Mouse (Mus musculus) ZHBTc4 (cell line): ENCODE data around the gene Map2k1.

Experiments used
- DNase-seq: peaks from one replicate; pipeline ENCODE4 v3.0.0-alpha.2; 2011; ENCODE audit warnings: low read depth, low spot score

Gene Map2k1

DNA sequence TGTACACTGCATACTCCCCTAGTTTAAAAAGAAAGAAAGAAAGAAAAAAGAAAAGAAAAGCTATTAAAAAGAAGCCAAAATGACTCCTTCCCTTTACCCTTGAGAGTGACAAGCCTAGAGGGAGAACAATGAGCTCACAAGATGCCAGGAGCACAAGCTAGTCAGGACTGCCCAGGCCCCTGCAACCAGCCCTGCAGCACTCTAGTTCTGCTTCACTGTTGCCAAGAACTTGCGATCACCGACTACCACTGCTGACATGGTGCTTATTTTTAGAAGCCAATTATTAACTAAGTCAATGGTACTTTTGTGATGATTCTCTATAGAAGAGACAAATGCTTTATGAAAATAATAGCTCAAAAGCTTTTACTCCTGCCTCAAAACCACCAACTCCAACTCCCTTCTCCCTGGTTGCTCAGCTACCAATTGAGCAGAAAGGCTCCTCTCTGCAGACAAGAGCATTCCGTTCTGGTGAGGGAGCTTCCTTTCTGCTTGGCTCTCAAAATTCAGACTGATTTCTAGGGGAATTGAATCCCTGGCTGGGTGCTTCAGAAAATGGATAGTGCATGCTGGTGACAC is 45.8 kb downstream of the Map2k1 start:
- DNase-seq, result no peak

GRCm38 (mm10) chr9:64202866-64203265 is 50.6 kb downstream of the Map2k1 start:
- DNase-seq, result no peak

DNA sequence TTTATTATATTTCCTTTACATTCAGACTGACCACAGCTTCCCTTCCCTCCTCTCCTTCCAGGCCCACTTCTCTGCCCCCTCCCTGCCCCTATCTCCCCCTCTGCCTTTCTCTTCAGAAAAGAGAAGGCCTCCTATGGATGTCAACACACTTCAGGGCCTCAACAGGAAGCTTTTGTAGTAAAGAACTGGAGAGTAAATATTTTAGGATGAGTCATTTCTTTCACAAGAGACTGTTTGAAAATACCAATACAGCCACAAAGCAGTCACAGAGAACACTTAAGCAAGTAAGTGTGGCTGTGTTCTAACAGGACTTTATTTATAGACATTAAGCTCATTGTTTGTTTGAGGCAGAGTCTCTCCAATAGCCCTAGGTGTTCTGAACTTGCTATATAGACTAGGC is 51.1 kb downstream of the Map2k1 start:
- DNase-seq, result no peak

- peak; percentile 72 for DNase-seq
These were observed 53.5 kb downstream of the Map2k1 start for GRCm38 (mm10) chr9:64199897-64200296.

DNA sequence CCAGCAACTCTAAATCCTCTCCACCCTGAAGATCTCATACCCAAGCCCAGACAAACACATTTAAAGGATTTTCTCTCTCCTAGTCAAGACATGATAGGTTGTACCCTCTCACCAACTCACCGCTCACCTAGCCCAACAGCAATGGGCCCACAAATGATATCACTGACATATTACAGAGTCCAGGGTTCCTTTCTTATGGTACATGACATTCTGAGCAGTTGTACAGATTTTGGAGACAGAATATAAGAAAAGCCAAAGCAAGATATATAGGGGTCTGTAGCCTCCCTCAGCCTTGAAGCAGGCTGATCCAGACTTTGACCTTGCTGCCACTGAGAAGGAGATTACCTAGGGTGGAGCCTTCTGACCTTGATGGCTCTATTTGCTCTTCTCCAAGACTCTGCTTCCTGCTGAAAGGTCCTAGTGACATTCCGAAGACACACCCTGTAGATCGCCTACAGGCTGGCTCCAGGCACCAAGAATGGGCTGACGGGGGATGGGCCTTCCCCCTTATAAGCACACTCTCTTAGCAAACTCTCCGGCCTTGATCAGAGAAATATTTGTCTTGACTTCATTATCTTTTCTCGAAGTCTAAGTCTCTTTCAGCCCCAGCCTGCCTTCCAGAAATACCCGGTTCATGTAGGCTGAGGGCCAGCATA is 54.5 kb downstream of the Map2k1 start:
- DNase-seq, result peak; percentile 93

- DNase-seq, result peak; percentile 63
These were observed 55.2 kb downstream of the Map2k1 start for GRCm38 (mm10) chr9:64198068-64198762.

DNA sequence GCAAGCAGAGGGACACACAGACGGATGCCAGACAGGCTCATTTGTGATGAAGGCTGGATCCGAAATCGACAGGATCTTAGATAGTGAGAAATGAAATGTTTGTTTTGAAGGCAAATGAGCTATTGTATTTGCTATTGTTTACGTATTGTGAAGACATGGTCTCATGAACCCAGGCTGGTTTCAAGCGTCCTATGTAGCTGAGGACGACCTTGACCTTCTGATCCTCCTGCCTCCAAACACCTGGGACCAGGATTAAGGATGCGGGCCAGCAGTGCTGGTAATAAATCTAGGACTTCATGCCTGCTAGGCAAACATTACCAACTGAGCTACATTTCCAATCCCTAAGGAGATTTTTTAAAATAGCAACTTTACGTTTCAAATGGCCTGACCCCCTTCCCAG is 55.9 kb downstream of the Map2k1 start:
- peak; percentile 18 for DNase-seq

GRCm38 (mm10) chr9:64195554-64195953 is 57.9 kb downstream of the Map2k1 start:
- DNase-seq, result peak; percentile 31

DNA sequence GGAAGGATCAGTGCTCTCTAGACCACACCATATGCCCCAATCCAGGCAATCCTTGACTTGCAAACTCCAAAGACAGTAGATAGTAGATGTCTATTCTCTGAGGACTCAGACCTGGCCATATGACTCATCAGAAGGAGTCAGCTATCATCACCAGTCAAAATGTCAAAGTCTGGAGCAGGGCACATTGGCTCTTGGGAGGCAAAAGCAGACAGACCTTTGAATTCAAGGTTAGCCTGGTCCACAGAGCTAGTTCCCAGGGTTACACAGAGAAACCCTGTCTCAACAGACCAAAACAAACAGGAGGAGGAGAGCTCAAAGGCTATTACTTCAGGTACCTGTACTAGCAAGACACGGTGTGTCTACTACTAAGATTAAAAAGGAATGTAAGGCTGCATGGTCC is 59.6 kb downstream of the Map2k1 start:
- no peak for DNase-seq

DNA sequence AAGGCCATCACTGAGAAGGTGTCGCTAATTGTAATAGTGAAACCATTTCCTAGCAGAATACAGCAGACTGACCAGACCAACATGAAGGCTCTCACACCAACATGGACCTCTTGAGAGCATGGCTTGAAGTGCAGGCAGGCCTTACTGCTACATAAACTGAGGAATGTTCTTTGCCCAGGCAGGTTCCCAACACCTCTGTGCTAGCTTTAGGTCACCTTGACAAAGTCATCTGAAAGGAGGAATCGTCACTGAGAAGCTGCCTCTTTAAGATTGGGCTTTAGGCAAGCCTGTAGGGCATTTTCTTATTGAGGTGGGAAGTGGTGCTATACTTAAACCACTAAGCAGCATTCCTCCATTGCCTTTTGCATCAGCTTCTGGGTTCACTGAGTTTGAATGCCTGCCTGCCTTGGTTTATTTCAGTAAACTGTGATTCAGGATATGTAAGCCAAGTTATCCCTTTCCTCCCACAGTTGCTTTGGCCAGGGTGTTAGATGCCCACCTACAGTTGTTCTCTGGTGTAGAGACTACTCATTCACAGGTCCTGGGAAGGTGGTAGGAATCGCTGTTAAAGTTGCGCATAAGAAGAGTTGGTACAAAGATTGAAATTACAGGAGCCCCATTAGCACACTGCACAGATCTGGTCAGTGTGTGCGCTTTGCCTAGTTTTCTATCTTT is 69.1 kb downstream of the Map2k1 start:
- DNase-seq, result peak; percentile 85

GRCm38 (mm10) chr9:64183295-64183694 is 70.1 kb downstream of the Map2k1 start:
- peak; percentile 13 for DNase-seq

DNA sequence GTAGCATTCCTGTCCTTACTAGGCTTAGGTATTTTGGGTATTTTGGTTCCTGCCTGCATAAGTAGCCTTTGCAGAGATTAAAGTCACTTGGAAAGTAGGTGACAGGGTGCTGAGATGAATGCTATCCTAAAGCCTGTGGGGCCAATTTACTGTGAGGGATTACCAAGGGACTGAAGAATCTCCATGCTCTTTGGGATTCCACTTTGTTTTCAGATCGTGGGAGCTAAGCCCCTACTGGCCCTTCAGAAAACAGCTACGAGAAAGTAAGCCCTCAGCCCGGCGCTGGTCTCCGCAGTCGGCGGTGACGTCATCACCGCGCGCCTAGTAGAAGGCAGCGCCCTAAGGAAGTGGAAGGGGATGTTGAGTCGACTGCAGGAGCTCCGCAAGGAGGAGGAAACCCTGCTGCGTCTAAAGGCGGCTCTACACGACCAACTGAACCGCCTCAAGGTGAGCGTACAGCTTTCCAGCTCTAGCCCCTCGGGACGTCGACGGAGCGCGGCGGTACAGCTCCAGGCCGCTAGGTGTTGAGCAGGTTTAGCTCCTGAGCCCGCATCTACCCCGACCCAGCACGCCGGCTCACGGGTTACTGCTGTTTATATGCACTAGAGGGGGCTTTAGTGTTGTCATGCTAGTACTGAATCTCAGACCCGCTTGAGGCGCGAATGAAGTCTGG is 74.3 kb downstream of the Map2k1 start, which contains the start of gene Snapc5:
TSS of gene Snapc5 (plus strand) at position 301 of the 673 bp plus-strand sequence.
- DNase-seq, result peak; percentile 99

- DNase-seq, result peak; percentile 73
These were observed 74.8 kb downstream of the Map2k1 start for GRCm38 (mm10) chr9:64178610-64178973.

DNA sequence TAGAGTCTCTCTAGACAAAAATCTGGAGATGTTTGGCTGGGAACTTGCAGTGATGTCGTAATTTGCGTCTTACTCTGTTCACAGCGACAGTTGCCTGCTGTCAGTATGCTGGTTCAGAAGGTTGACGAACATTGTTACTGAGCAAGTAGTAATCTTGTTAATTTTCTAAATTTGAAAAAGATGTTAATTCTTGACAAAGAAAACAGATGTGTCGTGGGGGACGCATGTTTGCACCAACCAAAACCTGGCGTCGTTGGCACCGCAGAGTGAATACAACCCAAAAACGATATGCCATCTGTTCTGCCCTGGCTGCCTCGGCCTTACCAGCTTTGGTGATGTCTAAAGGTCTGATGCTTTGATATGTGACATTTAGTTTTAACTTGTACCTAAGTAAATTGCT is 78.1 kb downstream of the Map2k1 start:
- no peak for DNase-seq

- peak; percentile 32 for DNase-seq
These were observed 78.7 kb downstream of the Map2k1 start for GRCm38 (mm10) chr9:64174766-64175165.

DNA sequence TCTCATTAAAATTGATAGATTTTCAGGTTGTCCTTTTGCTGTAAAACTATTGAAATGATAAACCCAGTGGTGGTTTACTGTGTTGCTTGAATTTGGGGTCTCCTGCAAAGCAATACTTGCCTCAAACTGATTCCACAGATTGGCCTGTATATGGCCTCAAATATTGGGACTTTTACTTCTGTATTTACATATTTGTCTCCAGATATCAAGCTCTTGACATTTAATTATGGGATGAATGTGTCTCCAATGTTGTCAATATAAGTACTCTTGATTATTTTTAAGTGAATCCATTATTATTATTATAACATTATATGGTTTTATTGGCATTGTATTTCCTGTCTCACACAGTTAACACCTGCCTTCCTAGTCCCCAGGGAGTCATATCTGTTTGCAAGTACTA is 79.1 kb downstream of the Map2k1 start:
- DNase-seq, result peak; percentile 20

DNA sequence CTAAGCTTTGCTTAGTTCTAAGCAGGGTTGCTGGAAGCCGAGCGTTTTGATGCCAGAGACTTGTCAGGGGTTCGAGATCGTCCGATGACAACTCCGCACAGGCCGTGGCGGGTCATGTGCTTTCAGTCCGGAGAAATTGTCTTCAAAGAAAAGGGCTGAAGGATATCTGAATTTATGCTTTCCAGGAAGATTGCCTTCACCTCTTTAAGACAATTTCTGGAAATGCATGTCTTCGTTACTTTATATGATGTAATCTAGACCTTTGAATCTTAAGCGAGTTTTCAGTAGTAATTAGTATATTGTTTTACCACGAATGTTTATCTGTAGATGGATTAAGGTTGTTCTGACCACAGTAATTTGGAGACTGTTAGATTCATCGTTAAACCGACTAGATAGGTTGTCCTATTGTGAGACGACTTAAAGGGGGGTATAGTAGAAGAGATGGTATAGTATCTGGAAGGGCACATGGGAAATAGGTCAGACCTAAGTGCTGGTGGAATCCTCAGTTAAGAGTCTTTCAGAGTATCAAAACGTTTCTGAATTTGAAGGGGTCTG is 79.7 kb downstream of the Map2k1 start:
- DNase-seq, result peak; percentile 21

- DNase-seq, result peak; percentile 94
These were observed 80.4 kb downstream of the Map2k1 start, which contains the start of the genes Zwilch and Rpl4 for GRCm38 (mm10) chr9:64172816-64173665. Gene Zwilch, minus strand, starts transcription at chr9:64173104. Gene Rpl4, plus strand, starts transcription at chr9:64173375.

DNA sequence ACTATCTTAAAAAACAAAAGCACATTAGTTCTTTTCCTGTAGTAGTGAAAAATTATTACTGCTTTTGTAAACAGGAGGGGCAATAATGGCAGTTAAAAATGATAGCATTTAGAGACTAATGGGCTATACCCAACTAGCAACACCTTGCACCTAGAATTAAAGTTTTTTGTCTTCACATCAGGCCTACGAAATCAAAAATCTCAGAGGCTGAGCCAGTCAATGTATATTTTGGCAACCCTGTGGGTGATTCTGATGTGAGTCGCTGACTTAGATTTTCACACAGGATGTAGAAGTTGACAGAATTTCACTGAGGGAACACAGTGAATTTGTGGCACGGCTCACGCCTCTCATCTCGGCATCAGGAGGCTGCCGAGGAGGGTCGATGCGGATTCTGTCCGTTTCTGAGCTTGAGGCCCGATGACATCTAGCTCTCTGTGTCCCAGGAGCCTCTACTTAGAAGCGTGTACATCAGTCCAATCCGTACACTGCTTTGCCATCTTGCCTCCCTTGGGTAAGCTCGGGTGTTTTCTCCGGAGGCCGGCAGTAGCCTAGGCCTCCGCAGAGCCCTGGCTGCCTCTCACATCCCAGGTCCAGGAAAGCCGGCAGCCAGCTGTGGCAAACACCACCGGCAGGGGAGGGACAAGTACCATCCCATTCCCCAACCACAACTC is 81.2 kb downstream of the Map2k1 start:
- no peak for DNase-seq

DNA sequence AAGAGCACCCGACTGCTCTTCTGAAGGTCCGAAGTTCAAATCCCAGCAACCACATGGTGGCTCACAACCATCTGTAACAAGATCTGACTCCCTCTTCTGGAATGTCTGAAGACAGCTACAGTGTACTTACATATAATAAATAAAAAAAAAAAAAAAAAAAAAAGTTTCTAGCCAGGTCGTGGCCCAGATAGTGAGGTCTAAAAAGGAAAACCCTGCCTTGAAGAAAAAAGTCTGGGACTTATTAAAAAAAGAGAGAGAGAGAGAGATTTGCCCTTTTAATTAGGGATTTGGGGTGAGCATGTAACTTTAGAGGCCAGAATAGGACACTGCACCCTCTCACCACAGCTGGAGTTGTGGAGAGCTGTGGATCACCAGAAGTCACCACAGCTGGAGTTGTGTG is 83.5 kb downstream of the Map2k1 start:
- peak; percentile 27 for DNase-seq
